Mouse (Mus musculus) 3134 (cell line): Measurements from ENCODE around the gene Ugcg.
"Not testable (repeated sequence)": the region's sequence is repeated elsewhere in the genome, so short reads cannot be mapped to it uniquely, and the experiment has no call there.

Experiments used
- DNase-seq: peaks from one replicate; pipeline ENCODE4 v3.0.0-alpha.2; 2011; ENCODE audit warnings: low spot score; ENCODE audit not compliant: insufficient read length; ENCODE audit errors: extremely low read depth

The Ugcg gene

GRCm38 (mm10) chr4:59253055-59253434, 64.0 kb downstream of the Ugcg start:
- no peak for DNase-seq

DNA sequence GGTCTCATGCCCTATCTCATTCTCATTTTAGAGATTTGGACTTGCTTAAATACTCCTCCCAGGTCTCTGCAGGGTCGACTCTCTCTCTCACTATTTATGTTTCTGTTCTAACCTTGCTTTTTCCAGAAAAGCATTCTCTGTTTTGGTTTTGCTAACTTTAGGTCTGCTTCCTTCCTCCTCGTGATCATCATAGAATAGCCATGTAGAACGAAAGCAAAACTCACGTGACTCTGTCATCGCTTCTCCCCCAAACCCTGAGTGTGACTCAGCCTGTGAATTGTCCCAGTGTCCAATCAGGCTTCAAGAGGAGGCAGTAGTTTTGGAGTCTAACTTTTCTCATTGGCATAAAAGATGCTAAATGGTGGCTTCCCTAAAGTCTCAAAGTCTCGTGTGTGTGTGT, 65.3 kb downstream of the Ugcg start:
- no peak for DNase-seq

DNA sequence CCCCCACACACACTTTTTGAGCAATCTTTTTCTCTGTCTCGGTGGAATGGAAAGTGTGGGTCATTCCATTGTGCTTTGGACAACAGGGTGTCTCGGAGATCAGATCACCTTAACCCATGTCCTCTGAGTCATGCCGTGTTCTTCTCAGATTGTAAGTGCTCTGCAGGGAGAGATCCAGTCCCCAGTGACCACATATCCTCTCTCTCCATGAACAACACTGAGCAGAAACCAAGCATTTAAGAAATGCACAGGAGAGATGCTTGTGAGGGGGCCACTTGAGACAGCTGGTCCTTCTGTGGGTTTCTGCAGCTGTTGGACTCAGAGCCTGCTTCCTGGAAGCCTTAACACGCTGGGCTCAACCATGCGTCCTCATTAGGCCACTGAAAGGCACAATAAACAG, 66.9 kb downstream of the Ugcg start:
- no peak for DNase-seq

GRCm38 (mm10) chr4:59257866-59258265, 68.8 kb downstream of the Ugcg start:
- DNase-seq = no peak

DNA sequence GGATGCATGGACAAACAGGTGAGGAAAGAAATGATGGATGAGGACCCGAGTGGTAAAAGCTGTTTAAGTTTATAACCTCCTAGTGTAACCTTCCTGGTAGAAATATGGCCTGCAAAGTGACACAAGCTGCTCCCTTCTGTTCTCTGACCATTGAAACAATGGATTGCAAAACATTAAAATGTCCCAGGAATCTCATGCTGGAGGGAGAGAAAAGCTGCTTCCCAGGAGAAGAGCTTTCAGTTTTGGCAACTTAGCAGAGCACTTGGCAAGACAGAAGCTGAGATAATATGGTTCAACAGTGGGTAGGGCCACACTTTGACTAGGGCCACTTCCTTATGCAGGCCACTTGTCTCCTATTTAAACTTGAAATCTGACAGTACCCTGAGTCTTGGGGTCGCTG, 69.7 kb downstream of the Ugcg start:
- no peak for DNase-seq

- DNase-seq = no peak
Observed at GRCm38 (mm10) chr4:59259806-59260205, 70.7 kb downstream of the Ugcg start.

DNA sequence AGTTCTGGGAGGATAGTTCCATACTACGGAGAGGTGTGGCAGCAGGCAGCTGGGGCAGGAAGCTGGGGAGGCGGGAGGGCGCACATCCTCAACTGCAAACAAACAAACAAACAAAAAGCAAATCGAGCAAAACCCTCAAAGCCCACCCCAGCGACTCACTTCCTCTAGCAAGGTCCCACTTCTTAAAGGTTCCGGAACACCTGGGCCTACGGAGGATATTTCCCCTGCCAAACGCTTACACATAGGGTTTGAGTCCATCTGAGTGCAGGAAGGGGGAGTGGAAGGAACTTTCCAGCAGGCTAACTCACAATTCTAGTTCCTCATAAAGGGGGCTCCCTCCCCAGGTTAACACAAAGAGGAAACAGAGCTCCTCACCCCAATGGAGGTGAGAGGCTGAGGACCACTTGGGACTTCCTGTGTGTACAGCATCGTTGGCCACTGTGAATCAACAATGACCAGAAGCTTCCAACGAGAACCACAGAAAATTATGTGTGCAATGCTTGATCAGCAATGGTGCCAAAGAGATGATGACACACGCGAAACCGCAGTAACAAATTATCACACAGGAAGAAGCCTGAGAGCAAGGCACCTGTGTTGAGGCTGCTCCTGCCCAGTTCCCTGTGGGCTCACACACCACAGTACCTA, 71.9 kb downstream of the Ugcg start:
- no peak for DNase-seq

GRCm38 (mm10) chr4:59261582-59261981, 72.5 kb downstream of the Ugcg start:
- not testable (repeated sequence) for DNase-seq

DNA sequence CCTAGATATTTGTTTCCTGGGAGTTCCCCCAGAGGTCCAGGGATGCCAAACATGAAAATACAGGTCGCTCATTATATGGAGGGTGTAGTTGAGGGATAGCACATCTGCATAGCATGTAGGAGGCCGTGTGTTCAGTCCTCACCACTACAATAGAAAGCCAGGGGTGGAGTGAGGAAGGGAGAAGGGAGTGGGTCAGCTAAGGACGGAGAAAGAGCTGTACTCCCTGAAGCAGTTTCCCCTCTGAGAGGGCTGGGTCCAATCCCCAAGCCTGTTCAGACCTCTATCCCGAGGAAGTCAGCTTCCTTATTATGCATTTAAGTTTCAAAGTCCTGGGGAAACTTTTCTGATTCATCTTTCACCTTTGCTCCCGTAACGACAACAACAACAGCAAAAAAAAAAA, 73.1 kb downstream of the Ugcg start:
- DNase-seq = no peak

DNA sequence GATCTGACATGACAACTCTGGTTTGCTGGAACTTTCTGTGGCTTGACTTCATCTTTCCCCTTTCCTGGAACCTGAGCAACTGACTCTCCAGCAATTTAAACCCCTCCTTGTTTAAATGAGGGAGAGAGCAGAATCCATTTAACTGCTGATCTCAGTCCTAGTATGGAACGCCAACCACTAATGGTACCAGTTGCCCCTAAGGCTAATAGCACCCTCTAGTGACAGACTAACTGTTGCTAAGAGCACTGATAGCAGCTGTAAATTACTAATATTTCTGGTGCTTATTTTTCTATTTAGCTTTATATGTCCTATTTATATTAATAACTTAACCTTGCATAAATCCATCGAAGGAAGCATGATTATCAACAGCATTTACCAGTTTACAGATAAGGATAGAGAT, 74.4 kb downstream of the Ugcg start:
- no peak for DNase-seq

GRCm38 (mm10) chr4:59264611-59265095, 75.6 kb downstream of the Ugcg start:
- no peak for DNase-seq

DNA sequence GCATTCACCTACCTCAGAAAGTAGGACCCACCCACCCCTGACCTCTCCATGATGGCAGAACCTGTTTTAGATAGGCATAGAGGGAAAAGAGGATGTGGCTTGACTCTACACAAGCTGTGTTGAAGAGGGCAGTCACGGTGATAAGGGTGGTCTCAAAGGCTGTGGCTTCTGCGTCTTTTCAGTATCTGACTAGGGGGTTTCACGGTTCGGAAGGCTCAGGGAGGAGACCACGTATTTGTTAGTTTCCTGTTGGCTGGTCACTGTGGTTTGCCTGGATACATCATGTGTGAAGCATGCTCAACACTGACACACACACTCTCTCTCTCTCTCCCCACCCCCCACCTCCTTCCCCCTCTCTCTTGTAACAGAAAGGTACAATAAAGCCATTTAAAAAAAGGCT, 76.1 kb downstream of the Ugcg start:
- no peak for DNase-seq

DNA sequence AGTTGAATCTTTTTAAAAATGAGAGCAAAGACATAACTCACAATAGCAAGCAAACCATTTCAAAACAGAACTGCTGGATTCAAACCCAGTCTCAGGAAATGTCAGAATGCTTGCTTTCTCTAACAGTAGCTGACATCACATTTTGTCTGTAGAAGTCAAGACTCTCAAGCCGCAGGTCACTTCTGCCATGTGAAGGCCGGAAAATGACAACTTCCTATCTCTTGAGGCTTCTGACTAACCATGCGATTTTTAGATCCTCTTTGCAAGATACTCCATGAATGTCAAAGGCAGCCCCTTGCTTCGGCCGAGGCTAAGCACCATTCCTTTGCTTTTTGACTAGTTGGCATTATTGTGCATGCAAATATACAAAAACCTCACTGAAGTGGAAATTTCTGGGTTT, 76.6 kb downstream of the Ugcg start:
- DNase-seq = no peak
